Mouse (Mus musculus) heart, embryonic 14.5 days (tissue): ENCODE data around the gene Adi1. TPM values are rescaled to one million over a fixed set of nuclear protein-coding genes. Genes with fewer than 3 reads are reported as not detected.

Experiments
- ATAC-seq: fragments of 200-750 bp; cut with Nextera tagmentation; 2 replicates; pipeline ENCODE4 v1.8.0; 2017; ENCODE audit warnings: low read depth, moderate TSS enrichment; ENCODE audit not compliant: insufficient number of reproducible peaks, insufficient read depth, low FRiP score
- H3K27ac ChIP-seq, 2 experiments: fragments of 200-500 bp in 1 of 2; fragments of 300-500 bp in 1 of 2; sonication (generic) in 1 of 2; replicated peaks in 1 of 2; 2 replicates each; pipeline ENCODE4 v1.5.1; 2012 to 2014; ENCODE audit warnings: low read depth in 2 of 2, low read length in 2 of 2, control low read depth in 1 of 2, mild to moderate bottlenecking in 1 of 2, mixed read lengths in 1 of 2; ENCODE audit not compliant: control insufficient read depth in 1 of 2, insufficient read depth in 1 of 2
- H3K27me3 ChIP-seq: fragments of 300-500 bp; sonication (generic); 2 replicates; pipeline ENCODE4 v1.6.1; 2014; ENCODE audit warnings: mild to moderate bottlenecking, low read length, control low read depth; ENCODE audit not compliant: control insufficient read depth, insufficient read depth
- H3K36me3 ChIP-seq: fragments of 300-500 bp; sonication (generic); 2 replicates; pipeline ENCODE4 v1.6.1; 2014; ENCODE audit warnings: mild to moderate bottlenecking, control low read depth, low read length, mixed read lengths; ENCODE audit not compliant: control insufficient read depth, insufficient read depth
- H3K4me1 ChIP-seq, 2 experiments: fragments of 200-500 bp in 1 of 2; fragments of 300-500 bp in 1 of 2; sonication (generic) in 1 of 2; 2 replicates each; pipeline ENCODE4 v1.6.1; 2012 to 2014; ENCODE audit warnings: low read length in 2 of 2, control low read depth in 1 of 2, mixed read lengths in 1 of 2; ENCODE audit not compliant: control insufficient read depth in 2 of 2, insufficient read depth in 2 of 2
- H3K4me2 ChIP-seq: fragments of 300-500 bp; sonication (generic); 2 replicates; pipeline ENCODE4 v1.6.1; 2014; ENCODE audit warnings: mild to moderate bottlenecking, low read length
- H3K4me3 ChIP-seq, 2 experiments: fragments of 200-500 bp in 1 of 2; fragments of 300-500 bp in 1 of 2; sonication (generic) in 1 of 2; 2 replicates each; pipeline ENCODE4 v1.5.1; 2012 to 2014; ENCODE audit warnings: low read length in 2 of 2, mild to moderate bottlenecking in 2 of 2, control low read depth in 1 of 2, low read depth in 1 of 2, moderate library complexity in 1 of 2; ENCODE audit not compliant: control insufficient read depth in 1 of 2, insufficient read depth in 1 of 2
- H3K9ac ChIP-seq: fragments of 300-500 bp; sonication (generic); 2 replicates; pipeline ENCODE4 v1.6.1; 2014; ENCODE audit warnings: mild to moderate bottlenecking, low read length
- H3K9me3 ChIP-seq: fragments of 300-500 bp; sonication (generic); 2 replicates; pipeline ENCODE4 v1.6.1; 2016; ENCODE audit warnings: low read length, control low read depth; ENCODE audit not compliant: control insufficient read depth
- WGBS: fragments of 180-500 bp; shearing (Covaris S2); extraction: QIAGEN DNeasy Blood & Tissue Kit; methylation state at CpG from one replicate; pipeline ENCODE4 v1.1.7; 2014; 5-methylcytosine and 5-hydroxymethylcytosine counted together
- polyA plus RNA-seq: library from polyadenylated mRNA; unstranded; fragments of >200 nt; fragmentation: Nextera tagmentation; extraction: Ambion mirVana; gene quantifications from 2 replicates; pipeline ENCODE4 v1.2.1, GENCODE M21; 2014

Adi1 gene
- polyA plus RNA-seq, 1 experiment from 2014 or later: 50.6 TPM

- no peak overlapping the region for H3K4me2 ChIP-seq
- peaks cover 5% of the 10 kb centered on the region; the same call in 1 of the 2 replicates for H3K27me3 ChIP-seq
- no peaks in the 10 kb centered on the region for H3K9me3 ChIP-seq
- H3K4me1 ChIP-seq: peaks cover 4 to 12% of the 10 kb centered on the region in 2 experiments
- 47% methylated on average over 2 of the region's 2 CpGs for WGBS
- no peak overlapping the region for H3K27ac ChIP-seq
- H3K9ac ChIP-seq: no peak overlapping the region
- no peak overlapping the region for H3K4me3 ChIP-seq
- no peak for ATAC-seq
- peaks cover 9% of the 10 kb centered on the region for H3K36me3 ChIP-seq
Measured at GRCm38 (mm10) chr12:28638778-28639177, 36.3 kb upstream of the Adi1 start.

DNA sequence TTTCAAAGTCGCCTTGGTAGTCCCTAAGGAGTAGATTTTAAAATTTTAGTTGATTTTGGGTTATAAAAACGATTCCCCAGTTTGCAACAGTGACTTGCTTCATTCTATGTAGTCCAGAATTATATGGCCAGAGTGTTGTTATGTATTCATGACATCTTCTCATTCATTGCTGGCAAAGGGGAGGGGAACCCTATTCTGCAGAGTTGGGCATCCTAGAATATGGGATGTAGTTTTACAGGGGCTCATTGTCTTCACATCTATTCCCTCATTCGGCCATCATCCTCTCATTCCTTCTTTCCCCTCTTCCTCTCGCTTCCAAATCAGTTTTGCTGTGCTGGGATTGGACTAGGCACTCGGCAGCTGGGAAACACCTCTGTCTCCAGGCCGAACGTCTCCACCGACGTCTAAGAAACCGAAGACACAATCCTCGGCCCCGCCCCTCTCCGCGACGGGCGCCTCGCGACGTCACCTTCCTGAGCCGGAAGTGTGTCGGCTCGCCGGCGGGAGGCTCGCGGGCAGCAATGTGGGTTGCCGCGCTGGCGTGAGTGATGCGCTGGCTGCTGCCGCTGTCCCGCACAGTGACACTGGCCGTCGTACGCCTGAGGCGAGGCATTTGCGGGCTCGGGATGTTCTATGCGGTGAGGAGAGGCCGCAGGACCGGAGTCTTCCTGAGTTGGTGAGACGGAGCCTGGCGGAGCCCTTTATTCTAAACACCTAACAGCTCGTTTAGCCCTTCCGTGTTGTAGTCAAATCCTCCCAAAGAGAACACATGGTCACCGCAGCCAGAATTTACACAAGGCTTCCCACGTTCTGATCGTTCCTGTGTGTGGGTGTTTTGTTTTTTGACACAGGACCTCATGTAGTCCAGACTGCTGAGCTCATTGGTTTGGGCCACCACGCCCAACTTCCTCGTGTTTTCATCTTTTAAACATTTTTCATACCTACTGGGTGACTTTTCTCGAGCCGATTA, 25.6 kb upstream of the Adi1 start, which contains the start of gene Rnaseh1:
Gene Rnaseh1 (plus strand): TSS at position 462 of the 970 bp plus-strand sequence.
- Histone ChIP-seq H3K36me3 (peaks cover 23% of the 10 kb centered on the region), H3K9me3 (no peaks in the 10 kb centered on the region), H3K4me3 (peak within 1 kb of the TSS; percentile 82 to 91), H3K27me3 (no peaks in the 10 kb centered on the region), H3K27ac (peak within 1 kb of the TSS; percentile 44 to 73; a peak in 3 of 4 replicates), H3K4me1 (peaks cover 4 to 9% of the 10 kb centered on the region in 2 experiments), H3K4me2 (peak within 1 kb of the TSS; percentile 85), H3K9ac (peak within 1 kb of the TSS; percentile 81)
- peak; percentile 64 for ATAC-seq
- WGBS: 2% methylated on average over 52 of the region's 52 CpGs

DNA sequence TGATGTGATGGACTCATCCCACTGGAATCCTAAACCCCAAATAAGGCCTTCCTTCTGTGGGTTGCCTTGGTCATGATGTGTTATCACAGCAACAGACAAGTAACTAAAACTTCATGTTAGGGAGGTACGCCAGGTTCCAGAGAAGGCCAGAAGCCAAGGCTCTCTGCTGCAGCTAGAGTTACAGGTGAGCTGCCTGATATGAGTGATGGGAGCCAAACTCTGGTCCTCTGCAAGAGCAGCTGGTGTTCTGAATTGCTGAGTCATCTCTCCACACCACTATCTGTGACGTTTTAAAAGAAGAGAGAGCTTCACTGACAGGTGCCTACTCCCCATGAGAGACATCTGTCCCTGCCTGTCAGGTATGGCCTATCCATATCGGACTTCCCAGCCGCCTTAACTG, 12.4 kb upstream of the Adi1 start:
- Histone ChIP-seq H3K27me3 (no peaks in the 10 kb centered on the region), H3K9ac (no peak overlapping the region), H3K27ac (no peak overlapping the region), H3K9me3 (no peaks in the 10 kb centered on the region), H3K4me1 (peaks cover 5 to 8% of the 10 kb centered on the region in 2 experiments; a peak in 3 of 4 replicates), H3K36me3 (peaks cover 37% of the 10 kb centered on the region), H3K4me2 (no peak overlapping the region), H3K4me3 (no peak overlapping the region)
- no peak for ATAC-seq
- 79% methylated on average over 4 of the region's 4 CpGs for WGBS

DNA sequence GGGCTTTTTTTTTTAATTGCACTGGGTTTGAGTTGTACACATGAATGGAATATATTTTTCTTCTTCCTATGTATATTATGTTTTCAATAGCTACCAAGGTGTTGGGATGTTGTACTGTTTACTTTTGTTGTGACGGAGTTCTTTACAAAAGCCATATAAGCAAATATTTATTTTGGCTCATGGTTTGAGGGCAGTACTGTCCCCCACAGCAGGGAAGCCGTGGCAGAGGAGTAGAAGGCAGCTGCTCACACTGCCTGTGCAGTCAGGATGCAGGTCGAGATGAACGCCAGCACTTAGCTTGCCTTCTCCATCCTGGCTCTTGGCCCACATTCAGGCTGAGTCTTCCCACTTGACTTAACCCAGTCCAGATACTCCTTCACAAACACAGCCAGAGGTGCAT, 8.3 kb upstream of the Adi1 start:
- no peak overlapping the region for H3K4me2 ChIP-seq
- H3K9me3 ChIP-seq: no peaks in the 10 kb centered on the region
- H3K36me3 ChIP-seq: no peaks in the 10 kb centered on the region
- H3K9ac ChIP-seq: no peak overlapping the region
- 57% methylated on average over 4 of the region's 4 CpGs for WGBS
- peaks cover 6 to 8% of the 10 kb centered on the region in 2 experiments; a peak in 3 of 4 replicates for H3K4me1 ChIP-seq
- H3K27ac ChIP-seq: no peak overlapping the region
- H3K27me3 ChIP-seq: no peaks in the 10 kb centered on the region
- ATAC-seq: no peak
- H3K4me3 ChIP-seq: no peak overlapping the region

GRCm38 (mm10) chr12:28667287-28667686, 7.7 kb upstream of the Adi1 start:
- ATAC-seq: no peak
- Histone ChIP-seq H3K27me3 (no peaks in the 10 kb centered on the region), H3K4me1 (peaks cover 6 to 8% of the 10 kb centered on the region in 2 experiments; a peak in 3 of 4 replicates), H3K27ac (no peak overlapping the region), H3K36me3 (no peaks in the 10 kb centered on the region), H3K9me3 (no peaks in the 10 kb centered on the region), H3K9ac (no peak overlapping the region), H3K4me3 (no peak overlapping the region), H3K4me2 (no peak overlapping the region)
- 16% methylated on average over 8 of the region's 8 CpGs for WGBS

GRCm38 (mm10) chr12:28674038-28674720, 852 bp upstream of the Adi1 start:
- no peak for ATAC-seq
- 81% methylated on average over 10 of the region's 10 CpGs for WGBS
- Histone ChIP-seq H3K27me3 (no peaks in the 10 kb centered on the region), H3K36me3 (0 out of 2 replicates have a peak, but pooled peaks cover 14% of the 10 kb centered on the region), H3K9me3 (no peaks in the 10 kb centered on the region), H3K27ac (no peak overlapping the region), H3K4me2 (peak overlapping the region; percentile 74), H3K4me3 (peak overlapping the region in 1 of 2 experiments; percentile 64; a peak in 1 of 4 replicates), H3K4me1 (peaks cover 5 to 8% of the 10 kb centered on the region in 2 experiments), H3K9ac (no peak overlapping the region)

DNA sequence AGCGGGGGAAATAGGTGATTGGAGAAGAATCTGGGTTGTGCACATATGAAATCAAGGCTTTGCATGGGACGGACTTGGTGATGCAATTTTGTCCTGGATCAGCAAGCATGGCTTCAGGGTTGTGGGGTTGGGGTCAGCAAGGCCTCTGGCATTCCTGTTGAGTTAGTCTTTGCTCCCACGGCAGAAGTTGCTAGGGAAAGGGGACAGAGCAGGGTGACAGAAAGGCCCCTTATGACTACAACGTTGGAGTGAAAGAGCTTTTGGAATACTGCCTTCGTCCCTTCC, 836 bp downstream of the Adi1 start:
- Histone ChIP-seq H3K27me3 (no peaks in the 10 kb centered on the region), H3K4me2 (peak overlapping the region; percentile 74), H3K36me3 (peaks cover 22% of the 10 kb centered on the region; the same call in 1 of the 2 replicates), H3K27ac (peak overlapping the region; percentile 90 to 91), H3K4me3 (peak overlapping the region; percentile 64 to 91), H3K4me1 (peaks cover 5 to 8% of the 10 kb centered on the region in 2 experiments), H3K9ac (peak overlapping the region; percentile 79), H3K9me3 (no peaks in the 10 kb centered on the region)
- WGBS: 59% methylated on average over 5 of the region's 5 CpGs
- ATAC-seq: no peak
